Mouse (Mus musculus) embryonic fibroblast, embryonic 13.5 days (primary cell): ENCODE data around the gene Exoc4.

Experiments used
- CTCF ChIP-seq: IDR thresholded peaks from 2 replicates; pipeline ENCODE4 v1.5.1; 2011; ENCODE audit warnings: mild to moderate bottlenecking, control low read depth, low read length, moderate library complexity, borderline replicate concordance; ENCODE audit not compliant: insufficient read depth
- POLR2A ChIP-seq: IDR thresholded peaks from 2 replicates; pipeline ENCODE4 v1.6.1; 2011; ENCODE audit warnings: low read depth, mild to moderate bottlenecking, control low read depth, low read length, moderate library complexity

GRCm38 (mm10) chr6:33551934-33552333 is 303.0 kb downstream of the Exoc4 start:
- TF ChIP-seq POLR2A = no peak
- TF ChIP-seq CTCF = no peak
